Mouse (Mus musculus): ENCODE data around the gene Kif3c. TPM values are rescaled to one million over a fixed set of nuclear protein-coding genes. Genes with fewer than 3 reads are reported as not detected.

Gene Kif3c
- polyA plus RNA-seq (2017; shearing (Covaris generic)) = 6.3 TPM

DNA sequence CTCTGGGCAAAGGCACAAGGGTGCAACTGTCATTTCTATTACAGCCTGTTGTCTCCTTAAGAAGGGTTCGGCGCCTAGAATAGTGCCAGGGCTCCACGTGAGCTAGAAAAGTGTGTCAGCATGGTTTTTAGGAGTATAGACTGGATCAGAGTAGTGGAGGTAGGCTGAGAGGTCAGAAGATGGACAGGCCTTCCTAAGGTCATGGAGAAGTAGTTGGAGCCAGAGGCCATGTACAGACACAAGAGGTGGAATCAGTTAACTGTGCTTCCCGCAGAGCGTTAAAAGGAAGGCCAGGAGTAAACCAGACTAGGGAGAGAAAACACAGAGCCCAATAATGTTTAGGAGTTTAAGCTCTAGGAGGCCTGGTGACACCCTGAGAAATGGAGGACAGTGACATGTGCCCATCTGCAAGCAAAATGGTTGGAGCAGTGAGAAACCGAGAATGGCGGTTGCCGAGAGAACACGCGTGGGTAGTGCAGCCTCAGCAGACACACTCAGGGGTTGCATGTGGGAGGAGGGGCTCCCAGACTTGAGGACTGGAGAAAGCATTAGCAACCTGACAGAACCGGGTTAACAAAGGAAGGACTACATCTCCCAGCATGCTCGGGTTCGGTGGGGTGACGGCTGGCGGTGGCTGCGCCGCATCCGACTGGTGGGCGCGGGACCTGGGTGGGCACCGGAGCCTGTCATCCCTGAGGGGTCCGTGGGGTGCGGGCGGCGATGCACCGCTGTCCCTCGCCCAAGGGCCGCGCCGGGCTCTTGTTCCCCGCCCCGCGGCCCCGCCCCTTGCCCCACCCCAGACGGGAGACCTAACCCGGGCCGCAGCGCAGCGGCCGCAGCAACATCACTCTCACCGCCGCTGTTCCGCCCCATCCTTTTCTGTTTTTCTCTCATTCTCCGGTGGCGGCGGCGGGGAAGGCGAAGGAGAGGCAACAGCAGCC is at the start of gene Kif3c:
Gene Kif3c, plus strand, starts transcription at position 625 of the 941 bp plus-strand sequence.

DNA sequence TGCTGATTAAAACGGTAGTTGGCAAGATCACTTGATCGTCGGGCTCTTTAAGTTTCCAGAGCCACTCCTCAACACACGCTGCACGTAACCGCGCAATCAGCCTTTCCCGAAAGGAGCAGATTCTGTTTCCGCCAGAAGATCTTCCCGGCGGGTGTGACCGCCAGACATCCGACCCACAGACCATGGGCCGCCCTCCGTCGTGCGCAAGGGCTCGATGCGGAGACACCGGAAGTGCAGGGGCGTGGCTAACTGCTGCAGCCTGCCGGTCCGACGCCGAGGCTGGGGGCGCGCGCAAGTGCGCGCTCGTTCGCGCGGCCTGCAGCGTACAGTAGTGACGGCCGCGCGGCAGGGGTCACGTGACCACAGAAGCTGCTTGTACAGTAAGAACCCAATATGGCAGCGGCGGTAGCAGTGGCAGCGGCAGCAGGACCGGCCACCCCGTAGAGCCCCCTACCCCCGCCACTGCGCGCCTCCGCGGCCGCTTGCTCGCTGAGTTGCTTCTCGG is 61.6 kb downstream of the Kif3c start, which contains the start of gene Asxl2:
Gene Asxl2, plus strand, starts transcription at position 328 of the 505 bp plus-strand sequence.

Other genes with a start within 250 kb of the Kif3c start
- gene Rab10, start 55.2 kb upstream of the Kif3c start, polyA plus RNA-seq (2017; shearing (Covaris generic)) = 175 TPM
- gene Asxl2, start 61.7 kb downstream of the Kif3c start, polyA plus RNA-seq (2017; shearing (Covaris generic)) = 62.8 TPM
- gene Dtnb, start 207.2 kb downstream of the Kif3c start, polyA plus RNA-seq (2017; shearing (Covaris generic)) = 76.8 TPM

All from effector memory CD4-positive, alpha-beta T cell, adult 5 months (primary cell).